Mouse (Mus musculus) ES-Bruce4 (cell line): ENCODE results near the gene Sla2.

ENCODE experiments used
- CTCF ChIP-seq: IDR thresholded peaks from one replicate; pipeline ENCODE4 v1.8.1; 2011; ENCODE audit warnings: low read depth, low read length
- POLR2A ChIP-seq: IDR thresholded peaks from one replicate; pipeline ENCODE4 v1.8.1; 2011; ENCODE audit warnings: low read length; ENCODE audit not compliant: insufficient read depth

DNA sequence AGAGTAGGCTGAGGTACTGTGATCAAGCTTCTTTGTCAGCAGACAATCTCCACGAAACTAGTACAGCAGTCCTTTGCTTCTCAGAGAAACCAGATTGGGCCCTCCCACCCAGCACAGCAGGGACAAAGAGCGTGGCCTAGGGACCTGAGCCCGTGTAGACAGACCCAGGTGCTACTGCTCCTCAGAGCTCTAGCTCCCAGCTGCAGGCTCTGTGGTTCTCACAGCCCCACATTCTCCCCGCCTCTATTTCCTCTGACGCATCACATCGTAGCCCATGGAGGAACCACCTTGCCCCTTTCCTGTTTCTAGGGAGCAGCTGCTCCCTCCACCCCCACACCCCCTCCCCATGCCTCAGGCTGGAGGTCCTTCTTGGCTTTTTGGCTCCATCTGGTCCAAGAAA lies at the start of gene Sla2:
- TF ChIP-seq POLR2A (no peak), CTCF (no peak)
